Mouse (Mus musculus) c-Kit-positive CD71-negative TER-119-negative erythroid progenitor cells, embryonic 14.5 days (primary cell): Measurements from ENCODE around the gene Tspan1.

Experiments
- DNase-seq: peaks from one replicate; pipeline ENCODE4 v3.0.0-alpha.2; 2013; ENCODE audit warnings: low read depth

Gene Tspan1

GRCm38 (mm10) chr4:116165708-116166407, 1.5 kb downstream of the Tspan1 start:
- no peak for DNase-seq

GRCm38 (mm10) chr4:116164759-116165554, 2.4 kb downstream of the Tspan1 start:
- DNase-seq, result no peak

GRCm38 (mm10) chr4:116162142-116162541, 5.3 kb downstream of the Tspan1 start:
- no peak for DNase-seq

GRCm38 (mm10) chr4:116160769-116161168, 6.6 kb downstream of the Tspan1 start:
- DNase-seq, result no peak

GRCm38 (mm10) chr4:116159912-116160311, 7.5 kb downstream of the Tspan1 start:
- no peak for DNase-seq

- DNase-seq, result no peak
These were observed 9.5 kb downstream of the Tspan1 start for GRCm38 (mm10) chr4:116157882-116158281.

GRCm38 (mm10) chr4:116152702-116153101, 14.7 kb downstream of the Tspan1 start:
- DNase-seq, result no peak

- DNase-seq, result no peak
These were observed 16.2 kb downstream of the Tspan1 start, which contains the start of gene Lurap1 for GRCm38 (mm10) chr4:116151238-116151637. Gene Lurap1 (minus strand): TSS chr4:116151338.

GRCm38 (mm10) chr4:116150862-116151221, 16.6 kb downstream of the Tspan1 start:
- DNase-seq, result no peak

GRCm38 (mm10) chr4:116150156-116150861, 17.1 kb downstream of the Tspan1 start:
- no peak for DNase-seq

GRCm38 (mm10) chr4:116149812-116150155, 17.6 kb downstream of the Tspan1 start:
- no peak for DNase-seq

- DNase-seq, result no peak
These were observed 23.3 kb downstream of the Tspan1 start for GRCm38 (mm10) chr4:116143891-116144717.

GRCm38 (mm10) chr4:116143317-116143811, 24.0 kb downstream of the Tspan1 start:
- no peak for DNase-seq

GRCm38 (mm10) chr4:116142269-116142668, 25.1 kb downstream of the Tspan1 start:
- DNase-seq, result no peak

GRCm38 (mm10) chr4:116141736-116142135, 25.7 kb downstream of the Tspan1 start:
- no peak for DNase-seq

GRCm38 (mm10) chr4:116140801-116141574, 26.4 kb downstream of the Tspan1 start:
- no peak for DNase-seq

- no peak for DNase-seq
These were observed 29.9 kb downstream of the Tspan1 start for GRCm38 (mm10) chr4:116137421-116137996.

GRCm38 (mm10) chr4:116134990-116135389, 32.4 kb downstream of the Tspan1 start:
- DNase-seq, result no peak

- DNase-seq, result no peak
These were observed 34.3 kb downstream of the Tspan1 start for GRCm38 (mm10) chr4:116133126-116133525.

GRCm38 (mm10) chr4:116127956-116128355, 39.4 kb downstream of the Tspan1 start:
- no peak for DNase-seq
